Mouse (Mus musculus): Measurements from ENCODE around the gene 1700029P11Rik. TPM values are rescaled to one million over a fixed set of nuclear protein-coding genes. Genes with fewer than 3 reads are reported as not detected.

Gene 1700029P11Rik
- polyA plus RNA-seq, 1 experiment: 0.08 TPM

- Histone ChIP-seq H3K27ac (ENCODE audit: insufficient read depth, low read depth, low read length) (no peak overlapping the region), H3K27me3 (replicated peaks; ENCODE audit: control insufficient read depth, insufficient read depth, low read length) (no peaks in the 10 kb centered on the region), H3K4me3 (ENCODE audit: insufficient read depth, low read depth, low read length) (no peak overlapping the region), H3K36me3 (ENCODE audit: control insufficient read depth, insufficient read depth, low read length) (peaks cover 2% of the 10 kb centered on the region; the same call in 1 of the 2 replicates), H3K4me1 (ENCODE audit: control insufficient read depth, insufficient read depth, low read length) (no peaks in the 10 kb centered on the region)
- no peak for TF ChIP-seq POLR2A (IDR thresholded peaks at IDR 0.05; ENCODE audit: low read depth, low read length)
- TF ChIP-seq CTCF (conservative IDR thresholded peaks at IDR 0.05; ENCODE audit: insufficient read depth, insufficient read length, low read depth, low read length): no peak
- 67% methylated on average over 13 of the region's 13 CpGs for WGBS
- DNase-seq: no peak
These were observed 42.3 kb downstream of the 1700029P11Rik start for GRCm38 (mm10) chr15:82022535-82023088.

GRCm38 (mm10) chr15:82023965-82024635 lies 43.8 kb downstream of the 1700029P11Rik start:
- Histone ChIP-seq H3K4me1 (ENCODE audit: control insufficient read depth, insufficient read depth, low read length) (no peaks in the 10 kb centered on the region), H3K27me3 (replicated peaks; ENCODE audit: control insufficient read depth, insufficient read depth, low read length) (no peaks in the 10 kb centered on the region), H3K36me3 (ENCODE audit: control insufficient read depth, insufficient read depth, low read length) (peaks cover 2% of the 10 kb centered on the region; the same call in 1 of the 2 replicates), H3K27ac (ENCODE audit: insufficient read depth, low read depth, low read length) (no peak overlapping the region), H3K4me3 (ENCODE audit: insufficient read depth, low read depth, low read length) (no peak overlapping the region)
- no peak for TF ChIP-seq CTCF (conservative IDR thresholded peaks at IDR 0.05; ENCODE audit: insufficient read depth, insufficient read length, low read depth, low read length)
- no peak for TF ChIP-seq POLR2A (IDR thresholded peaks at IDR 0.05; ENCODE audit: low read depth, low read length)
- DNase-seq: no peak
- 91% methylated on average over 6 of the region's 6 CpGs for WGBS

GRCm38 (mm10) chr15:82027276-82027675 lies 46.9 kb downstream of the 1700029P11Rik start:
- no peak for DNase-seq
- no peak for TF ChIP-seq POLR2A (IDR thresholded peaks at IDR 0.05; ENCODE audit: low read depth, low read length)
- TF ChIP-seq CTCF (conservative IDR thresholded peaks at IDR 0.05; ENCODE audit: insufficient read depth, insufficient read length, low read depth, low read length): no peak
- Histone ChIP-seq H3K27ac (ENCODE audit: insufficient read depth, low read depth, low read length) (no peak overlapping the region), H3K27me3 (replicated peaks; ENCODE audit: control insufficient read depth, insufficient read depth, low read length) (no peaks in the 10 kb centered on the region), H3K4me3 (ENCODE audit: insufficient read depth, low read depth, low read length) (no peak overlapping the region), H3K4me1 (ENCODE audit: control insufficient read depth, insufficient read depth, low read length) (no peaks in the 10 kb centered on the region), H3K36me3 (ENCODE audit: control insufficient read depth, insufficient read depth, low read length) (peaks cover 2% of the 10 kb centered on the region; the same call in 1 of the 2 replicates)
- 87% methylated on average over 7 of the region's 7 CpGs for whole genome bisulfite sequencing

GRCm38 (mm10) chr15:82027726-82028125 lies 47.4 kb downstream of the 1700029P11Rik start:
- Histone ChIP-seq H3K27me3 (replicated peaks; ENCODE audit: control insufficient read depth, insufficient read depth, low read length) (no peaks in the 10 kb centered on the region), H3K27ac (ENCODE audit: insufficient read depth, low read depth, low read length) (no peak overlapping the region), H3K4me3 (ENCODE audit: insufficient read depth, low read depth, low read length) (no peak overlapping the region), H3K4me1 (ENCODE audit: control insufficient read depth, insufficient read depth, low read length) (no peaks in the 10 kb centered on the region), H3K36me3 (ENCODE audit: control insufficient read depth, insufficient read depth, low read length) (peaks cover 2% of the 10 kb centered on the region; the same call in 1 of the 2 replicates)
- TF ChIP-seq POLR2A (IDR thresholded peaks at IDR 0.05; ENCODE audit: low read depth, low read length) (no peak), CTCF (conservative IDR thresholded peaks at IDR 0.05; ENCODE audit: insufficient read depth, insufficient read length, low read depth, low read length) (no peak)
- 83% methylated on average over 7 of the region's 7 CpGs for WGBS
- no peak for DNase-seq

Other genes with a start within 250 kb of the 1700029P11Rik start
- 46.5 and 47.3 TPM in 2 replicates for gene Zc3h7b, start 235.5 kb upstream of the 1700029P11Rik start, polyA plus RNA-seq (2012; rRNA removed)
- gene Rangap1, start 235.0 kb upstream of the 1700029P11Rik start, polyA plus RNA-seq (2012; rRNA removed): 24.6 and 25.8 TPM in 2 replicates
- gene Tef, start 178.1 kb upstream of the 1700029P11Rik start, polyA plus RNA-seq (2012; rRNA removed): 121 and 131 TPM in 2 replicates
- 31.6 and 40.3 TPM in 2 replicates for gene Tob2, start 121.7 kb upstream of the 1700029P11Rik start, polyA plus RNA-seq (2012; rRNA removed)
- 33.5 and 47.4 TPM in 2 replicates for gene Phf5a, start 108.6 kb upstream of the 1700029P11Rik start, polyA plus RNA-seq (2012; rRNA removed)
- gene Aco2, start 108.2 kb upstream of the 1700029P11Rik start, polyA plus RNA-seq (2012; rRNA removed): 890 and 915 TPM in 2 replicates
- 16.1 and 20.2 TPM in 2 replicates for gene Polr3h, start 54.3 kb upstream of the 1700029P11Rik start, polyA plus RNA-seq (2012; rRNA removed)
- 5.6 and 6.0 TPM in 2 replicates for gene Csdc2, start 43.8 kb upstream of the 1700029P11Rik start, polyA plus RNA-seq (2012; rRNA removed)
- 50.7 and 51.4 TPM in 2 replicates for gene Pmm1, start 19.6 kb upstream of the 1700029P11Rik start, polyA plus RNA-seq (2012; rRNA removed)
- gene Xrcc6, start 7.3 kb downstream of the 1700029P11Rik start, polyA plus RNA-seq (2012; rRNA removed): 15.6 and 22.1 TPM in 2 replicates
- 29.0 and 29.8 TPM in 2 replicates for gene Desi1, start 53.3 kb downstream of the 1700029P11Rik start, polyA plus RNA-seq (2012; rRNA removed)
- gene Snu13, start 67.1 kb downstream of the 1700029P11Rik start, polyA plus RNA-seq (2012; rRNA removed): 48.7 and 58.2 TPM in 2 replicates
- gene 4930407I10Rik, start 78.6 kb downstream of the 1700029P11Rik start, polyA plus RNA-seq (2012; rRNA removed): 0.01 and 0.02 TPM in 2 replicates
- gene Mei1, start 89.5 kb downstream of the 1700029P11Rik start, polyA plus RNA-seq (2012; rRNA removed): not detected in 2 replicates
- gene Ccdc134, start 147.4 kb downstream of the 1700029P11Rik start, polyA plus RNA-seq (2012; rRNA removed): 6.9 and 7.5 TPM in 2 replicates
- gene Srebf2, start 166.6 kb downstream of the 1700029P11Rik start, polyA plus RNA-seq (2012; rRNA removed): 102 and 118 TPM in 2 replicates
- 0.08 and 0.09 TPM in 2 replicates for gene Shisa8, start 232.3 kb downstream of the 1700029P11Rik start, polyA plus RNA-seq (2012; rRNA removed)
- gene Tnfrsf13c, start 243.8 kb downstream of the 1700029P11Rik start, polyA plus RNA-seq (2012; rRNA removed): 0.24 and 3.5 TPM in 2 replicates